Mouse (Mus musculus): ENCODE data around the gene Tlr6.

DNA sequence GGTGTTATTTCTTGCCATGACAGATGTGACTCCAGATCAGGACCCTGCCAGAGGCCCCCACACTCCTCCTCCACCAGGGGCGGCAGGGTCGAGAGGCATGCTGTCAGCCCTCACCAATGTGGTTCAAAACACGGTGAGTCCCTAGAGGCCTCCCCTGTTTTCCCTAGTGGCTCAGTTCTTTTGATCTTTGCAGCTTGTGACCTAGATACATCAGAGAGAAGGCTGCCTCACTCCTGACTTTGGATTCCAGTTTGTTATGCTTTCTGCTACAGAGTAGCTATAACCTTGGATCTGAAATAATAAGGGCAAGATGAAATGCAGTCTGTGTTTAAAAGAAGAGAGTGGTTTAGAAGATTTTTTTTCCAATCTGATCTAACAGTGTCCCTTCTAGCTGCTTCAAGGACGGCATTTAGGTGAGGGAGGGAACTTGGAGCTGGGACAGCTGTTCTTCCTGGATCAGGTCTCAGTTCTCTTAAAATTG lies 46.2 kb upstream of the Tlr6 start:
- TF ChIP-seq CTCF (IDR thresholded peaks at IDR 0.05; ENCODE audit: low read depth, low read length): no peak
- no peak for TF ChIP-seq POLR2A (IDR thresholded peaks at IDR 0.05; ENCODE audit: borderline replicate concordance, low read depth, low read length)
